Mouse (Mus musculus) left cerebral cortex, adult 8-10 months (tissue): ENCODE results near the gene Kcnq1. TPM values are rescaled to one million over a fixed set of nuclear protein-coding genes. Genes with fewer than 3 reads are reported as not detected.

Experiments used
- DNase-seq, 2 experiments: peaks; one replicate each; pipeline ENCODE4 v3.0.0; 2022; ENCODE audit warnings: low spot score in 2 of 2
- total RNA-seq, 4 experiments: library from RNA; stranded (reverse); gene quantifications; 2 replicates each; pipeline ENCODE4 v1.2.4; 2022

Kcnq1 gene
- total RNA-seq, 4 experiments from 2014 or later = 0.21 to 1.1 (median 0.86) TPM

- no peak for DNase-seq
Observed at GRCm38 (mm10) chr7:143180761-143181160, 74.6 kb downstream of the Kcnq1 start.

GRCm38 (mm10) chr7:143181311-143181710 lies 75.1 kb downstream of the Kcnq1 start:
- DNase-seq = no peak

- DNase-seq = no peak
Observed at GRCm38 (mm10) chr7:143185506-143185905, 79.3 kb downstream of the Kcnq1 start.

- DNase-seq = no peak
Observed at GRCm38 (mm10) chr7:143186378-143186777, 80.2 kb downstream of the Kcnq1 start.

- DNase-seq = no peak
Observed at GRCm38 (mm10) chr7:143187181-143187580, 81.0 kb downstream of the Kcnq1 start.

GRCm38 (mm10) chr7:143188589-143188988 lies 82.4 kb downstream of the Kcnq1 start:
- no peak for DNase-seq

GRCm38 (mm10) chr7:143189965-143190722 lies 84.0 kb downstream of the Kcnq1 start:
- DNase-seq = no peak

- no peak for DNase-seq
Observed at GRCm38 (mm10) chr7:143190911-143191310, 84.7 kb downstream of the Kcnq1 start.

GRCm38 (mm10) chr7:143192392-143192791 lies 86.2 kb downstream of the Kcnq1 start:
- no peak for DNase-seq

- DNase-seq = no peak
Observed at GRCm38 (mm10) chr7:143194064-143194463, 87.9 kb downstream of the Kcnq1 start.

GRCm38 (mm10) chr7:143197951-143198440 lies 91.8 kb downstream of the Kcnq1 start:
- no peak for DNase-seq

- DNase-seq = no peak
Observed at GRCm38 (mm10) chr7:143198443-143198842, 92.3 kb downstream of the Kcnq1 start.

- DNase-seq = no peak
Observed at GRCm38 (mm10) chr7:143201255-143201654, 95.1 kb downstream of the Kcnq1 start.

GRCm38 (mm10) chr7:143203897-143204296 lies 97.7 kb downstream of the Kcnq1 start:
- no peak for DNase-seq

- DNase-seq = no peak
Observed at GRCm38 (mm10) chr7:143207044-143207443, 100.9 kb downstream of the Kcnq1 start.

GRCm38 (mm10) chr7:143210796-143211195 lies 104.6 kb downstream of the Kcnq1 start:
- DNase-seq = no peak

GRCm38 (mm10) chr7:143251206-143251605 lies 145.0 kb downstream of the Kcnq1 start:
- no peak for DNase-seq

GRCm38 (mm10) chr7:143253126-143253871 lies 147.1 kb downstream of the Kcnq1 start:
- DNase-seq = no peak

- DNase-seq = no peak
Observed at GRCm38 (mm10) chr7:143254901-143255300, 148.7 kb downstream of the Kcnq1 start.

- DNase-seq = no peak
Observed at GRCm38 (mm10) chr7:143261246-143261645, 155.1 kb downstream of the Kcnq1 start.

- DNase-seq = no peak
Observed at GRCm38 (mm10) chr7:143263557-143263956, 157.4 kb downstream of the Kcnq1 start.

GRCm38 (mm10) chr7:143263966-143264365 lies 157.8 kb downstream of the Kcnq1 start:
- DNase-seq = no peak

- no peak for DNase-seq
Observed at GRCm38 (mm10) chr7:143265386-143265785, 159.2 kb downstream of the Kcnq1 start.
